Mouse (Mus musculus) forelimb bud, embryonic 11.5 days (tissue): ENCODE data around the gene Brdt.

Experiments used
- DNase-seq: peaks from one replicate; pipeline ENCODE4 v3.0.0-alpha.2; 2012; ENCODE audit warnings: low read depth, low spot score

Brdt gene

GRCm38 (mm10) chr5:107410305-107410704, 79.3 kb downstream of the Brdt start:
- DNase-seq, result no peak

GRCm38 (mm10) chr5:107411326-107411725, 80.4 kb downstream of the Brdt start:
- peak; percentile 43 for DNase-seq

- DNase-seq, result no peak
These were observed 81.3 kb downstream of the Brdt start for GRCm38 (mm10) chr5:107412285-107412684.

- no peak for DNase-seq
These were observed 84.1 kb downstream of the Brdt start for GRCm38 (mm10) chr5:107415098-107415497.

- DNase-seq, result no peak
These were observed 90.7 kb downstream of the Brdt start for GRCm38 (mm10) chr5:107421676-107422075.

GRCm38 (mm10) chr5:107431249-107431648, 100.3 kb downstream of the Brdt start, which contains the start of gene Lpcat2b:
Lpcat2b (plus strand) TSS chr5:107431549.
- DNase-seq, result no peak

GRCm38 (mm10) chr5:107434001-107434400, 103.0 kb downstream of the Brdt start:
- DNase-seq, result no peak

GRCm38 (mm10) chr5:107436185-107436584, 105.2 kb downstream of the Brdt start:
- no peak for DNase-seq
